Mouse (Mus musculus) small intestine, adult 2 months (tissue): ENCODE measurements at regions not wholly inside any gene's neighbourhood (a gene's known extent, or its start where the extent isn't known, plus 50 kb on each side); places are given as distances from the start of the nearest gene placed in this dataset.

ENCODE experiments used
- H3K27ac ChIP-seq: fragments of 200-500 bp; 2 replicates; pipeline ENCODE4 v1.5.1; 2012; ENCODE audit warnings: low read depth, low read length, control low read depth, inconsistent platforms; ENCODE audit not compliant: insufficient read depth
- H3K27me3 ChIP-seq: fragments of 200-500 bp; 2 replicates; pipeline ENCODE4 v1.6.1; 2012; ENCODE audit warnings: mild to moderate bottlenecking, moderate library complexity, low read length, inconsistent platforms; ENCODE audit not compliant: control insufficient read depth, insufficient read depth
- H3K36me3 ChIP-seq: fragments of 200-500 bp; 2 replicates; pipeline ENCODE4 v1.6.1; 2012; ENCODE audit warnings: mild to moderate bottlenecking, low read length, control low read depth, inconsistent platforms; ENCODE audit not compliant: control insufficient read depth, insufficient read depth
- H3K4me1 ChIP-seq: fragments of 200-500 bp; 2 replicates; pipeline ENCODE4 v1.6.1; 2012; ENCODE audit warnings: low read length, inconsistent platforms, mixed read lengths; ENCODE audit not compliant: control insufficient read depth, insufficient read depth, insufficient read length
- H3K4me3 ChIP-seq: fragments of 200-500 bp; 2 replicates; pipeline ENCODE4 v1.5.1; 2012; ENCODE audit warnings: low read depth, mild to moderate bottlenecking, control low read depth, inconsistent platforms, low read length, moderate library complexity
- CTCF ChIP-seq: fragments of 200-500 bp; IDR thresholded peaks from 2 replicates; pipeline ENCODE4 v1.5.1; 2012; ENCODE audit warnings: low read depth, mild to moderate bottlenecking, control low read depth, inconsistent platforms, low read length, moderate library complexity, mixed read lengths; ENCODE audit not compliant: insufficient replicate concordance, insufficient read length; ENCODE audit errors: extremely low read depth
- POLR2A ChIP-seq: fragments of 200-500 bp; IDR thresholded peaks from 2 replicates; pipeline ENCODE4 v1.6.1; 2012; ENCODE audit warnings: low read depth, mild to moderate bottlenecking, control low read depth, inconsistent platforms, low read length, moderate library complexity
- whole genome bisulfite sequencing: fragments of 180-500 bp; shearing (Covaris S2); methylation state at CpG from one replicate; pipeline ENCODE4 v1.1.7; 2018; 5-methylcytosine and 5-hydroxymethylcytosine counted together

- no peak overlapping the region for H3K4me3 ChIP-seq
- H3K27me3 ChIP-seq: no peaks in the 10 kb centered on the region
- WGBS: 71% methylated on average over 3 of the region's 3 CpGs
- no peaks in the 10 kb centered on the region for H3K4me1 ChIP-seq
- H3K36me3 ChIP-seq: no peaks in the 10 kb centered on the region
- no peak overlapping the region for H3K27ac ChIP-seq
- TF ChIP-seq CTCF: no peak
Observed at GRCm38 (mm10) chr13:92924021-92924420, 79.5 kb downstream of the Mtx3 start.

- no peak overlapping the region for H3K27ac ChIP-seq
- H3K27me3 ChIP-seq: no peaks in the 10 kb centered on the region
- no peaks in the 10 kb centered on the region for H3K36me3 ChIP-seq
- no peak overlapping the region for H3K4me3 ChIP-seq
- WGBS: 87% methylated on average over 5 of the region's 5 CpGs
- H3K4me1 ChIP-seq: no peaks in the 10 kb centered on the region
- TF ChIP-seq CTCF (no peak), POLR2A (no peak)
Observed at GRCm38 (mm10) chr13:92925196-92925595, 80.6 kb downstream of the Mtx3 start.

GRCm38 (mm10) chr13:92928551-92928950, 84.0 kb downstream of the Mtx3 start:
- Histone ChIP-seq H3K27ac (no peak overlapping the region), H3K36me3 (no peaks in the 10 kb centered on the region), H3K27me3 (no peaks in the 10 kb centered on the region), H3K4me3 (no peak overlapping the region), H3K4me1 (no peaks in the 10 kb centered on the region)
- 29% methylated on average over 1 of the region's 1 CpGs for WGBS
- no peak for TF ChIP-seq POLR2A
- no peak for TF ChIP-seq CTCF

GRCm38 (mm10) chr13:92931696-92932095, 87.1 kb downstream of the Mtx3 start:
- Histone ChIP-seq H3K27ac (no peak overlapping the region), H3K27me3 (no peaks in the 10 kb centered on the region), H3K36me3 (no peaks in the 10 kb centered on the region), H3K4me1 (no peaks in the 10 kb centered on the region), H3K4me3 (no peak overlapping the region)
- 65% methylated on average over 2 of the region's 2 CpGs for WGBS
- TF ChIP-seq CTCF (no peak), POLR2A (no peak)

DNA sequence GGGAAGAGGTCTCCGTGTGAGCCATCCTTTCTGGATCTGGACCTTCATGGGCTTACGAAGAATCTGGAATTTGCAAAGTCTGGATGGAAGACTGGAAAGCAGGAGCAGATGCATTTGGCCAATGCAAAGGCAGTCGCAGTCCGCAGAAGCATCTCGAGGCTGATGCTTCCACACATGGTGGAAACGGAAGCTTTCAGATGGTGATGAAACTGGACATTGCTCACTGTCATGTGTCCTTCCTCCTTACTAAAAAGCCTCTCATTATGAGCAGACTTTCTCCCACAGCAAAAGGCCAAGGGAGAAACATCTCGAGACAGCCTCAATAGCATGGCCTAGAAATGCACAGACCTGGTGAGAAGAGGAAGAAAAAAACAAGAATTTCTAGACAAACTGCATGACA, 94.5 kb downstream of the Mtx3 start:
- Histone ChIP-seq H3K27ac (no peak overlapping the region), H3K36me3 (no peaks in the 10 kb centered on the region), H3K4me1 (no peaks in the 10 kb centered on the region), H3K27me3 (no peaks in the 10 kb centered on the region), H3K4me3 (no peak overlapping the region)
- no peak for TF ChIP-seq CTCF
- TF ChIP-seq POLR2A: no peak
- 87% methylated on average over 7 of the region's 7 CpGs for WGBS

- Histone ChIP-seq H3K27me3 (no peaks in the 10 kb centered on the region), H3K4me1 (no peaks in the 10 kb centered on the region), H3K36me3 (no peaks in the 10 kb centered on the region), H3K27ac (no peak overlapping the region), H3K4me3 (no peak overlapping the region)
- TF ChIP-seq POLR2A: no peak
- TF ChIP-seq CTCF: no peak
- WGBS: 71% methylated on average over 6 of the region's 6 CpGs
Observed at GRCm38 (mm10) chr13:92940610-92941009, 96.0 kb downstream of the Mtx3 start.

GRCm38 (mm10) chr13:92948560-92948959, 104.0 kb downstream of the Mtx3 start:
- TF ChIP-seq CTCF (no peak), POLR2A (no peak)
- WGBS: 66% methylated on average over 2 of the region's 2 CpGs
- H3K36me3 ChIP-seq: no peaks in the 10 kb centered on the region
- no peaks in the 10 kb centered on the region for H3K27me3 ChIP-seq
- H3K4me1 ChIP-seq: no peaks in the 10 kb centered on the region
- no peak overlapping the region for H3K27ac ChIP-seq
- no peak overlapping the region for H3K4me3 ChIP-seq

GRCm38 (mm10) chr13:92960031-92960430, 115.5 kb downstream of the Mtx3 start:
- Histone ChIP-seq H3K4me1 (no peaks in the 10 kb centered on the region), H3K4me3 (no peak overlapping the region), H3K27me3 (0 out of 2 replicates have a peak, but pooled peaks cover 2% of the 10 kb centered on the region), H3K36me3 (no peaks in the 10 kb centered on the region), H3K27ac (no peak overlapping the region)
- TF ChIP-seq CTCF (no peak), POLR2A (no peak)
- WGBS: 49% methylated on average over 4 of the region's 4 CpGs
